Comparison of ENCODE assay signal across 10 mouse cellular contexts in the genomic region with DNA sequence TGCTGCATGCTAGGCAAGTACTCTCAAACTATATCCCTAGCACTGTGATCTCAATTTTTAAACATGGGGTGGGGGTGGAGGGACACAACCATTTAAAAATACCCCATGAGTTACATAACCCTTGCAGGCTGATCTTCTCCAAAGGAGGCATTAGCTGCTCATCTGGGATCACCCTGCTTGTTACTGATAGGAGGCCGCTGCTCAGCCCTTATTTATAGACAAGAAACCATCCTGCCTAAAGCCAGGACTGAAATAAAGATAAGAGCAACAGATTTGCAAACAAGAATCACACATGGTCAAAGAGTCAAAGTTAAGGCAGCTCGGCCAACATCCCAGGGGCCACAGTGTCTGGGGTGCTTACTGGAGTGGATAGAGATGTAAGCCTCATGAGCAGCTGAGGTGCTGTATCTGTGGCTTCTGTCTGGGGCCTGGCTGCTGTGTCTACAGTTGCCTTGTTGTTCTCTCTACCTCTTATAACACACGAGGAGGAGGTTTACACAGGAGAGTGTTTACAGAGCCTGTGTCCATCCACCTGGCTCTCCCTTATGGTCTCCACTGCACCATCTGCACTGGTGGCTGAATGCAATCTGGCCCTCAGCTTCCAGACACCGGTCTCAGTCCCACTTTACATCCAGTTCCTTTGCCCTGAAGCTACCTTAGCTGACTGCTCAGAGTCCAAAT. TPM values are rescaled to one million over a fixed set of nuclear protein-coding genes. Genes with fewer than 3 reads are reported as not detected.
DNase-seq lines count a peak whose midpoint lies in the region; ATAC-seq lines count a peak whose summit lies in the region.
"Had no signal": no experiment of that assay in that cellular context is flagged by ENCODE, and none has a peak within 500 bp of the region (broad histone marks: within the 10 kb centered on the region; RNA-seq: fewer than 3 reads in every experiment).

No protein-coding gene starts in this region.

- H3K36me3 ChIP-seq in kidney, embryonic 15.5 days, result no peaks in the 10 kb centered on the region
- H3K36me3 ChIP-seq: embryonic facial prominence, embryonic 15.5 days; neural tube, embryonic 12.5 days had no signal

- whole genome bisulfite sequencing in kidney, embryonic 15.5 days, result 64% methylated on average over 4 of the region's 4 CpGs

- no peaks in the 10 kb centered on the region for H3K9me3 ChIP-seq in kidney, embryonic 15.5 days (replicated peaks)
- H3K9me3 ChIP-seq: embryonic facial prominence, embryonic 15.5 days; neural tube, embryonic 12.5 days had no signal

- H3K4me1 ChIP-seq in kidney, embryonic 15.5 days, result peaks cover 15% of the 10 kb centered on the region; the same call in 1 of the 2 replicates
- H3K4me1 ChIP-seq: neural tube, embryonic 12.5 days had no signal

- DNase-seq in layer of hippocampus, adult 11-12 months (ENCODE audit: low spot score), result peak; percentile 30
- no peak for DNase-seq in layer of hippocampus, adult 9-10 months (ENCODE audit: low spot score)
- DNase-seq in cerebellum, adult 9-11 months, result peak; percentile 88
- DNase-seq in retina, embryonic 14.5 days (ENCODE audit: low spot score), result no peak
- DNase-seq in lung, postnatal 14 days, result no peak
- no peak for DNase-seq in embryo, embryonic 11 days

- H3K4me2 ChIP-seq in kidney, embryonic 15.5 days, result no peak overlapping the region
- H3K4me2 ChIP-seq: embryonic facial prominence, embryonic 15.5 days; neural tube, embryonic 12.5 days had no signal

- H3K27me3 ChIP-seq in kidney, embryonic 15.5 days, result no peaks in the 10 kb centered on the region
- H3K27me3 ChIP-seq: embryonic facial prominence, embryonic 15.5 days; neural tube, embryonic 12.5 days had no signal

- peak overlapping the region; percentile 33 for H3K27ac ChIP-seq in kidney, embryonic 15.5 days
- H3K27ac ChIP-seq: neural tube, embryonic 12.5 days had no signal

- no peak overlapping the region for H3K4me3 ChIP-seq in kidney, embryonic 15.5 days (replicated peaks)
- H3K4me3 ChIP-seq: embryonic facial prominence, embryonic 15.5 days; neural tube, embryonic 12.5 days had no signal

- no peak overlapping the region for H3K9ac ChIP-seq in kidney, embryonic 15.5 days
- H3K9ac ChIP-seq: embryonic facial prominence, embryonic 15.5 days; neural tube, embryonic 12.5 days had no signal

- peak; percentile 49; the same call in 1 of the 2 replicates for ATAC-seq in kidney, embryonic 15.5 days (replicated peaks; ENCODE audit: low FRiP score)
- ATAC-seq in megakaryocyte-erythroid progenitor cell, adult 5-6 weeks (replicated peaks; ENCODE audit: low FRiP score, low TSS enrichment, poor library complexity, severe bottlenecking), result peak; percentile 87

RNA-seq across cellular contexts. Expression of gene Cdc14b, which starts 38.0 kb away (rescaled TPM):
- polyA plus RNA-seq in kidney, embryonic 15.5 days (2015; fragmentation: Nextera tagmentation; extraction: Ambion mirVana), result 14.8 and 17.5 TPM in 2 replicates
- 1.9 and 2.9 TPM in 2 replicates for total RNA-seq in megakaryocyte-erythroid progenitor cell, adult 5-6 weeks (2014; fragmentation: Nextera tagmentation)
- 0.50 and 4.8 TPM in 2 replicates for total RNA-seq in megakaryocyte-erythroid progenitor cell, adult 5-6 weeks (2017)

Comparison
In these comparisons a context has a peak if more than half of its experiments do, and no peak if none do; other contexts are left out.
1. DNase-seq: peak in layer of hippocampus, adult 11-12 months (single experiment) and cerebellum, adult 9-11 months (single experiment); none in layer of hippocampus, adult 9-10 months (single experiment), retina, embryonic 14.5 days (single experiment), lung, postnatal 14 days (single experiment) and embryo, embryonic 11 days (single experiment).